Mouse (Mus musculus) heart, postnatal 4 days (tissue): ENCODE results near the gene OR5BS1P. TPM values are rescaled to one million over a fixed set of nuclear protein-coding genes. Genes with fewer than 3 reads are reported as not detected.
"Not testable (repeated sequence)": the region's sequence is repeated elsewhere in the genome, so short reads cannot be mapped to it uniquely, and the experiment has no call there.

ENCODE experiments used
- DNase-seq: peaks from one replicate; pipeline ENCODE4 v3.0.0; 2021
- microRNA-seq, 2 experiments: library from miRNA; unstranded; fragments of <30 nt; microRNA quantifications; one replicate each; pipeline ENCODE4 v1.2.0; 2021 to 2022
- total RNA-seq, 2 experiments: library from RNA; stranded (reverse); gene quantifications; 2 replicates each; pipeline ENCODE4 v1.2.3; 2021

Gene OR5BS1P
- total RNA-seq, 2 experiments from 2014 or later, result not detected

DNA sequence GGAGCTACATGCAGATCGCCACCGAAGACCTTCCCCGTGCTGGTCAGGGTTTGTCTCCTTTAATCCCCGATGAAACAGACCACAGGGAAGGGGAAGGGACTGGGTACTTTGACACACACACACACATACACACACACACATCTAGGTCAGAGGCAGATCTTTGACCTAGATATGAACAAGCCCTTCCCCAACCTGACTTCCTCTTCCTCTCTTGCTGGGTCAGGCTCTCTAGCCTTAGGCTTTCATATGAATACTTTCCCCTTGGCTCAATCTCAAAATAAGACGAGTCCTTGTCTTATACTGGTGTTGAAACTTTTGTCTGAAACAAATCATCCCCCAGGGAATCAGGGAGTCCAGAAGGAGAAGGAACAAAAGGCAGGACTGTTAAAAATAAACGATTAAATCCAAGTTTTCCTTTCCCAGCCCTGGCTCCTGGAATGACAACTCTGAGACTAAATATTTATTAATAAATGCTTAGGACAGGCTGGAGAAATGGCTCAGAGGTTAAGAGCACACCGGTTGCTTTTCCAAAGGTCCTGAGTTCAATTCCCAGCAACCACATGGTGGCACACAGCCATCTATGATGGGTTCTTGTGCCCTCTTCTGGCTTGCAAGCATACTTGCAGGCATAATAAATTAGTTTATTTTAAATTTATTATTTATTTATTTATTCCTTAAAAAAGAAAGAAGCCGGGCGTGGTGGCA is 36.7 kb downstream of the OR5BS1P start:
- no peak for DNase-seq

DNA sequence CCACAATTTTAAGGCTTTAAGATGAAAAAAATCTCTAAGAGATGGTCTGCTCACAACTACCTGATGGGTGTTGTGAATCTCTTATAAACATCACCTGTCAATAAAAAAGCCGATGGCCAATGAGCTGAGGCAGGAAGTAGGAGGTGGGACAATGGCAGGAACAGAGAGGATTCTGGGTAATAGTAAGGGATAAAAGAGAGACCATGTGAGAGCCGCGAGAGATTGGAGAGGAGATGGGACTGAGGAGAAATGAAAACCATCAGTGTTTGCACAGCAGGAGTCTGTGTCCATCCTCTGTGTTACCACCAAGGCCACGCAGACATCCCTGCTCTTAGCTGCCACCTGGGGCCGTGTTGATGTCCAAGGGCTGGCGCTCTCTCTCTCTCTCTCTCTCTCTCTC is 37.6 kb downstream of the OR5BS1P start:
- no peak for DNase-seq

DNA sequence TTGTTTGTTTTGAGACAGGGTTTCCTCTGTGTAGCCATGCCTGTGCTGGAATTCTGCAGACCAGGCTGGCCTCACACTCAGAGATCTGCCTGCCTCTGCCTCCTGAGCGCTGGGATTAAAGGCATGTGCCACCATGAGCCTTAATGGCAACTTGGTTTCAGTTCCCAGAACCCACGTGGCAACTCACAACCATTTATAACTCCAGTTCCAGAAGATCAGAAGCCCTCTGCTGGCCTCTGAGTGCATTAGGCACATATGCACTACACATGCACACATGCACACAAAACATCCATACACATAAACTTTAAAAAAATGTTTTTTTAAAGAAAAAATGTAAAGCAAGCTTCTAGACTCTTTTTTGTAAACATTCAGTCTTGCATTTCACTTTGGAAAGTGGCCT is 39.7 kb downstream of the OR5BS1P start:
- DNase-seq, result no peak

DNA sequence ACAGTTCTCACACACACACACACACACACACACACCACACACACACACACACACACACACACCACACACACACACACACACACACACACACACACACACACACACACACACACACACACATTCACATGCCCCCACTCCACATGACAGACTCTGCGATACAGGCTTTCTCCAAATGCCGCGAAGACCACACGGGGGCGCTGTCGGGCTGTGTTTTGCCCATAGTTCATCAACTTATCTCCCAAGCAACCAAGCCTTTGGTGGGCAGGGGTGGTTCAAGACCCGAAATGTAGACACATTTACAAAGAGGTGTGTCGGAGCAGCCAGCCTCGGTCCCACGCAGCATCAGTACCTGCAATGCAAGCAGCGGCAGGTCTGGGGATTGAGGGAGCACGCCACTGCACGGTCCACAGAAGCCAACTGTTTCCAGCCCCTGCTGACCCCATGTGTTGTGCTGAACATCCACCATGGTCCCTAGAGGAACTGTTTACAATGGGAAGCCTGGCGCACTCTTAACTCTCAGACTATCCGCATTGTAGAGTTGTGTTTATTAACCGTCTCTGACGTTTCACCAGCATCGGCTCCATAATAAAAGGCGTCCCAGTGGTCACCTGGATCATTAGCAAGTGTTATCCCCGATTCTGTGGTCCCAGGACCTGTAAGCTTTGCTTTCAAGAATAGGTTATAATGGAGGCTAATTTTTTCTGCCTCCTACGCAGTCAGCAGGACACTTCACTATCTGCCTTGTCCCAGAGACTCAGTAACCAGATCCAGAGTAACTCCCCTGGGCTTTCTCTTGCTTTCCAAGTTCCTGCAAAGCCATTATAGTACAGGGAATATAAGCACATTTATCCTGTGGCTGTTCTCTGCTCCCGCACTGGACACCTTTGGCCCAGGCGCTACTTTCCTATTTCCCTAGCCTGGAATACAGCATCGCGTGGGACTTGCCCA is 41.0 kb downstream of the OR5BS1P start:
- peak; percentile 89 for DNase-seq

DNA sequence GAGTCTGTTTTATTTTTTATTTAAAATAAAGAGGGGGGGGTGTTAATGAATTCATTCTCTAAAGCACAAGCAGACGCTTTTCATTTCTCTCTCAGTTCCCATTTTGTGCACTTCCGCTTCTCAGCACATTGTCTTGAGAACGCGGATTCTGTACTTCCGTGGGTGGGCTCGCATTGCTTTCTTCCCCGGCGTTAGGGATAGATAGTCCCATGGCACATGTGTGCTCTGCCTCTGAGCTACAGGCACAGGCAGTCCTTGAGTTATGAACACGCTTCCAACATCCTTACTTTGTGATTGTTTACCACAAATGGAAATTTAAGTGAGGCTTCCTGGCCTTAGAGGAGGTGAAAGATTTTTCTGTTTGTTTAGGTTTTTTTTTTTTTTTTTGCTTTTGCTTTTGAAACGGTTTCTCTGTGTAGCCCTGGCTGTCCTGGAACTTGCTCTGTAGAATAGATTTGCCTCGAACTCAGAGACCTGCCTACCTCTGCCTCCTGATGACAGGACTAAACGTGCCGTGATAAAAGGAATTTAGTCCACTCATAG is 41.8 kb downstream of the OR5BS1P start:
- DNase-seq, result peak; percentile 32

DNA sequence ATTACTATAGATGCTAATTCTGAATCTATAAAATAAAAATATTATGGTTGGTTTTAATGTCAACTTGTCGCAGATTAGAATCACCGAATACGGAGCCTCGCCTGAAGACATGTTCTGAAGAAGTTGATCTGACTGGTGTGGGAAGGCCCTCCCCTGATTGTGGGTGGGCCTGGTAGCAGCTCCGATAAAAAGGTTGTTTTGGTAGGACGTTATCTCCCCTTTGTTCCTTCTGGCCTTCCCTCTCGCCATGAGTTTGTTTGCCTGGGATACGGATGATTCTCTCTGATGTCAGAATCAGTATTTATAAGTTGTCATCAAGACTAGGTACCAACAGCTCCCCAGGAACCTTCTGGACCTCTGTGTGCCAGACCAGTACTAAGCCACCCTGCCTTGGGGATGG is 42.5 kb downstream of the OR5BS1P start:
- peak; percentile 28 for DNase-seq

DNA sequence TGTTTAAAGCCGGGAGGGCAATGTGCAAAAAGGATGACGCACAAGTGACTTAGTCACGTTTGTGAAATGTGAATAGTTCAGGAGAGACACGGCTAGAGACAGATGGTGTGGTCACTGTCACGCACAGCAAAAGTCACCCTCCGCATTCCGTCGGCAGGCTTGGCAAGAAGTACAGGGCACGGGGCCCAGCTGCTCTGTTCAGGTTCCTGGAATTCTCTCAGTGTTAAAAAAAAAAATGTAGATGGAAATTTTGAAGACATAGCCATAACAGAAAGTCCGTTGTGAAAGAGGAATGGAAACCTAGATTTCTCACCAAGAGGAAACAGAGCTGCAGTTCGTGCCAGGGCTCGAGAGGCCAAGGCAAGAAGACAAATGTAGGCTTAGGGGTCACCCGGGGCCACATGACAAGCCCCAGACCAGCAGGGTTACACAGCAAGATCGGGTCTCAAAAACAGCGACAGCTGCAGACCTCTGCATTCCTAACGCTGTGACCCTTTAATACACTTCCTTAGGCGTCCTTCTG is 43.2 kb downstream of the OR5BS1P start:
- peak; percentile 80 for DNase-seq

DNA sequence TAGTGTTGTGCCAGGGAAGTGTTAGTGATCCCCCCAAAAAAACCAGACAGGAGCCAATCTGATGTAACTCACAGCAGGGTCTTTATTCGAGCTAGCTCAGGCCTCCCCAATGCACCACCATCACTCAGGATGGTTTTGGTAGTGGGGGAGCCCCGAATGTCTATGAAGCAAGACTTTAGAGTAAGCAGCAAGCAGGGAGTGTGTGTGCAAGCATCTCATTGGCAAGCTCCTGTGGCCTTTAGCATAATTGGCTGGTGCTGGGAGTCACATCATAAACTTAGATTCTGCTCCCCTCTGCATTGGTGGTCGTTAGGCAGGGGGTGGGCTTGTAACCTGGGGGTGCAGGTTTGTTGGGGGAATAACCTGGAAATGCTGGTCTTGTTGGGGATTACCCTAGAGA is 44.0 kb downstream of the OR5BS1P start:
- not testable (repeated sequence) for DNase-seq

DNA sequence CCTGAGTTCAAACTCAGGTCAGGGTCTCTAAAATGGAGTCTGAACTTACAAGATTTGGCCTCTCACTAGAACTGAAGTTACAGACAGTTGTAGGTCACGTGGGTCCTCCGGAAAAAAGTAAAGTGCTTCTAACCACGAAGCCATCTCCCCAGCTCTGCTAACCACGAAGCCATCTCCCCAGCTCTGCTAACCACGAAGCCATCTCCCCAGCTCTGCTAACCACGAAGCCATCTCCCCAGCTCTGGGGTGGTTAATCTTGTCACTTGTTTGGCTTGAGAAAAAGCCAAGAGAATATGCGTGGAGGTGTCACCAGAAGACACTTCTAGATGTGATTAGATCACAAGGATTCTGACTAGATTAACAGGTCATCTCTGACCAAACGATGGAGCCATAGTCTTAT is 44.5 kb downstream of the OR5BS1P start:
- DNase-seq, result no peak

DNA sequence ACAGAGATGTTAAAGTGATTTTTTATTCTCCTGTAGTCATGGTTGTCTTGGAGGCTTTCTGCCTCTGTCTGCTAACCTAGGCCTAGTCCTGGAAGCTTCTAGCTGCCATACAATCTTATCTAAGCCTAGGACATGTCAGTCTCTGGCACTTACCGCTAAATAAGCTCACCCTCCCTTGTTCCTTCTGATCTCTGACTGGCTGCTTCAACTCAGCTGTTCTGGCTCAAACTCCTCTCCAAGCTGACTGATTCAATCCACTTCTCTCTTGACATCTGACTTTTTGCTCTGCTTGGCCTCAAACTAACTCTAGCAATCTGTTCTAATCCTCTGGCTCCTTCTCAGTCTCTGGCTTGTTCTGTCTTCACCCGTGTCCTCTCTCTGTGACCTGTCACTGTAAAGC is 45.1 kb downstream of the OR5BS1P start:
- not testable (repeated sequence) for DNase-seq

DNA sequence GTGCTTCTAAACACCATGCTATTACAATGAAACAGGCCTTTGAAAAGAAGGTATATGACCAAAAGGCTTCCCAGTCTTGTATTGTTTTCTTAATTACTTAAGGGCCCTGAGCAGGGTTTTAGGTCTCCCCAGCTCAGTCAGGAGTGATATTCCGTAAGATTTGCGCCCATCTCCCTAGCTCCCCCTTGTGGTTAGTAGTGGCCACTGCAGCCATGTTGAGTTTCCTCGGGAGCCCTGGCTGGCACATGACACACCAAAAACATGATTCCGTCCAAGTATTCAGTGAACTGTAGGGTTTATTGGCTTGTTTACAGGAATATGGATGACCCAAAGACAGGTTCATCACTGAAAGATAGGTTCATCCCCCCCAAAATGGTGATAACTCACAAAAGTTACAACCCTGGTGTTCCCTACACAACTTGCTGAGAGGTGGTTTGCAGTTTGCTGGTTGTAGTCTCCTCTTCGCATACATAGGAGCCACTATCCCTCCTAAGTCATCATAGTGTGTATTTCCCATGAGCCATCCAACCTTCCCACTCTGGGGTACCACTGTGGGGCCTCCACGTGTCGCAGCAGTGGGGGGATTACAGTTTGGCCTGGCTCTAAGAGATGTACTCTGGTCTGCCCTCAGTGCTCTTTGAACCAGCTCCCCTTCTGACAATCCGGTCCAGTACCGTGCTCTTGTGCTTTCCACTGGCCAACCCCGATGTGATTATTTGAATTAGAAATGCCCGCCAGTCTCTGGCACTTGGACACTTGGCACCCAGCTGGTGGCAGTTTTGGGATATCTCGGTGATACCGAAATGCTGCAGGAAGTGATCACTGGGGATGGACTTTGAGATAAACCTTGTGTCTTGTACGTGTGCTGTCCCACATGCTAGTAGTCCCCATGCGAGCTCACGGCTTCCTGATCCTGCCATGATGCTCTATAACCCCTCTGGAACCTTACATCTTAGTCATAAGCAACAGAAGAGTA is 48.0 kb downstream of the OR5BS1P start:
- DNase-seq, result peak; percentile 79

DNA sequence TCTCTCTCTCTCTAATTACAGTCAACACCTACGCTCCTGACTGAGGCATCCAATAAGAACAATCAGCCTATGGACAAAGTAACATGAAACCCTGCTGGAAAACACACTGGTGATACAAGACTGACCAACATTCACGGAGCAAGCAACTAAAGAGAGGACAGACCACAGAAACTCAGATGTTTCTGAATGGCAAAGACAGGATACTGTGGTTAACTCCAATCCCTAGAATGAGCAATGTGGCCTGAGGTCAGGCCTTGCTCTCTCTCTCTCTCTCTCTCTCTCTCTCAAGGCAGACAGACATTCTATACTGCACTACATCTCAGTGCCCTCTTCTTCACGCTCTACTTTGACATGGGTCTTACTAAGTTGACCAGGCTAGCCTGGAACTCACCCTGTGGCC is 51.5 kb downstream of the OR5BS1P start:
- DNase-seq, result no peak

DNA sequence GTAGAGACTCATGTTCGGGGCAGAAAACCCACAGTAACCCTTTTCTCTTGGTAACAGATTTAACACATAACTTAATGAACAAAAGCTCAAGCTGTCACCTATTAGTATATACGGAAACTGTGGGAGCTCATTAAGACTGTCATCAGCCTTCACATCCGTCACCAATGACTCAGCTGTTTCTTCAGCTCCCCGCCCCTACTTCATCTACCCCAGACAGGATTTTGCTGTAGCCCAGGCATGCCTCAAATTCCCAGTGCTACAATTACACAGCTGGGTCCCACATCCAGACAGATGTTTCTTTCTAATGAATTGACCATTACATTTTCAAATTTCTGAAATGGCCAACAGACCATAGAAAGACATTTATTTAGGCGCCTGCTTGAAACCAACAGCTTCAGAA is 56.4 kb downstream of the OR5BS1P start:
- no peak for DNase-seq

DNA sequence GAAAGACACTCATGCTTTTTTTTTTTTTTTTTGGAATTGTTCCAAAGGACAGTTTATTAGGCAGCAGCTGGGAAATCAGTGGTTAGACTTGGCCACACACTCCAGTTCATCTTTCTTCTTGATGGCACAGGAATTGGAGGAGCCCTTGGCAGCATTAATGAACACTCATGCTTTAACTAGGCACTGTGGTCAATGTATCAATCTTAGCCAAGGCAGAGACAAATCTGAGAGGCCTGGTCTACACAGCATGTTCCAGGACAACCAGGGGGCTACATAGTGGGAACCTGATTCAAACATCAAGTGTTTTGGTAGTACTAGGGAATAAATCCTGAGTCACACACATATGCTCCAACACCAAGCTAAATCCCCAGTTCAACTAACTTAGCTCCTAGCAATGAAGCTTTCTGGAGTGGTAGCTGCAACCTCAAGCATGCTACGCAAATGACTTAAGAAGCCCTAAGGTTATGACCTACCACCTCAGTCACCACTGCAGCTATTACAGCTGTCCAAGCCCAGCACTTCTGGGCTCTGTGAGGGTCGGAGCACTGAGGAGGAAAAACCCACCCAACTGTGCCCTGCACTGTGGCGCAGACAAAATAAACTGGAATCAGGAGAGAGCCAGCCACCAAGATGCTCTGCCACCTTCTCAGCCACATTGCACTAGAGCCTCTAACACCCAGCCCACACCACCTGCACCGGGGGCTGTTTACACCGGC is 57.5 kb downstream of the OR5BS1P start:
- no peak for DNase-seq

DNA sequence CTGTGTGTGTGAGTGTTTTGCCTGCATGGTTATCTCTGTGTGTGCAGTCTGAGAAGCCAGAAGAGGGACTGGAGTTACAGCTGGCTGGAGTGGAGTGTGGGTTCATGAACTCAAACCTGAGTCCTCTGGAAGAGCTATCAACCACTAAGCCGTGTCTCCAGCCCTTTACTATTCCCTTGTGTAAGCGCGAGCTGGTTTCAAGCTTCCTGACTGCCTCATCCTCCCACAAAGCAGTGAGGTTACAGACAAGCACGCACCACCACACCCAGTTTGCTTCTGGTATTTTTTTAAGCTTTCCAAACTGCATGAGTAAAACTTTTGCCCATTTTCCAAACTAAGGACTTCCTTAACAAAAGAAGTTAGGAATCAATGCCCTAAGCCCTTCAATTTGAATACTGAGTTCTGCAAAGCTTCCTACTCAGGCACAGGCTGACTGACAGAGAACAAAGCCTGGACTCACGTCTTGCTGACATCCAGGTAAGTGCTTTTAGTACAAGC is 58.4 kb downstream of the OR5BS1P start:
- no peak for DNase-seq

Small RNA genes within 50 kb of the gene (microRNA-seq; reads per million reads assigned to microRNA genes)
- gene Mir1291, result 1.2 to 6.6 reads per million in 2 experiments

Other genes with a start within 250 kb of the OR5BS1P start
- gene Gm44579, start 248.9 kb upstream of the OR5BS1P start, total RNA-seq, result not detected
- gene Olfr287, start 248.8 kb upstream of the OR5BS1P start, total RNA-seq, result not detected
- gene Olfr286, start 235.4 kb upstream of the OR5BS1P start, total RNA-seq, result not detected
- gene H1fnt, start 212.6 kb upstream of the OR5BS1P start, total RNA-seq, result not detected
- 1 to 10 TPM; 4.9 to 5.3 TPM for gene Zfp641, start 173.7 kb upstream of the OR5BS1P start, total RNA-seq
- not detected for gene Olfr285, start 152.5 kb upstream of the OR5BS1P start, total RNA-seq
- not detected for gene Olfr284, start 128.9 kb upstream of the OR5BS1P start, total RNA-seq
- gene Olfr283, start 89.0 kb upstream of the OR5BS1P start, total RNA-seq, result not detected
- gene Olfr282, start 38.7 kb upstream of the OR5BS1P start, total RNA-seq, result not detected
- not detected for gene Olfr281, start 17.3 kb upstream of the OR5BS1P start, total RNA-seq
- not detected for gene Lalba, start 12.8 kb downstream of the OR5BS1P start, total RNA-seq
- not detected for gene Olfr279, start 22.5 kb downstream of the OR5BS1P start, total RNA-seq
- 10 to 100 TPM; 88.8 to 93.8 TPM for gene Kansl2, start 64.4 kb downstream of the OR5BS1P start, total RNA-seq
- 10 to 100 TPM; 33.8 to 34.1 TPM for gene Ccnt1, start 101.0 kb downstream of the OR5BS1P start, total RNA-seq
- gene 4930415O20Rik, start 101.1 kb downstream of the OR5BS1P start, total RNA-seq, result not detected
- gene Adcy6, start 140.2 kb downstream of the OR5BS1P start, total RNA-seq, result 100 to 1,000 TPM; 141 to 152 TPM
- gene Cacnb3, start 160.9 kb downstream of the OR5BS1P start, total RNA-seq, result 10 to 100 TPM; 15.5 to 15.8 TPM
- gene Ddx23, start 193.0 kb downstream of the OR5BS1P start, total RNA-seq, result 10 to 100 TPM; 57.6 to 59.6 TPM
- gene Rnd1, start 207.6 kb downstream of the OR5BS1P start, total RNA-seq, result 1 to 10 TPM; 1.5 TPM
- gene Ccdc65, start 238.3 kb downstream of the OR5BS1P start, total RNA-seq, result under 1 TPM; 0.38 to 0.55 TPM